Mouse (Mus musculus) thymus, adult 2 months (tissue): Measurements from ENCODE around the gene Cep126. TPM values are rescaled to one million over a fixed set of nuclear protein-coding genes. Genes with fewer than 3 reads are reported as not detected.

Experiments used
- DNase-seq: peaks from one replicate; pipeline ENCODE4 v3.0.0; 2021
- H3K27ac ChIP-seq: fragments of 200-500 bp; 2 replicates; pipeline ENCODE4 v1.5.1; 2012; ENCODE audit warnings: low read length, control low read depth; ENCODE audit not compliant: control insufficient read depth, insufficient read depth
- H3K27me3 ChIP-seq: fragments of 200-500 bp; 2 replicates; pipeline ENCODE4 v1.6.1; 2012; ENCODE audit warnings: mild to moderate bottlenecking, low read length, moderate library complexity, mixed read lengths; ENCODE audit not compliant: control insufficient read depth, insufficient read depth
- H3K36me3 ChIP-seq: fragments of 200-500 bp; 2 replicates; pipeline ENCODE4 v1.6.1; 2012; ENCODE audit warnings: mild to moderate bottlenecking, low read length, moderate library complexity; ENCODE audit not compliant: control insufficient read depth, insufficient read depth
- H3K4me1 ChIP-seq: fragments of 200-500 bp; replicated peaks from 2 replicates; pipeline ENCODE4 v1.6.1; 2012; ENCODE audit warnings: low read length; ENCODE audit not compliant: control insufficient read depth, insufficient read depth
- H3K4me3 ChIP-seq: fragments of 200-500 bp; 2 replicates; pipeline ENCODE4 v1.5.1; 2012; ENCODE audit warnings: mild to moderate bottlenecking, low read length, control low read depth, moderate library complexity; ENCODE audit not compliant: control insufficient read depth, insufficient read depth
- CTCF ChIP-seq: fragments of 200-500 bp; IDR thresholded peaks from 2 replicates; pipeline ENCODE4 v1.5.1; 2012; ENCODE audit warnings: mild to moderate bottlenecking, control low read depth, low read length, moderate library complexity, borderline replicate concordance; ENCODE audit not compliant: control insufficient read depth, poor library complexity, insufficient read depth; ENCODE audit errors: extremely low read depth
- POLR2A ChIP-seq: fragments of 200-500 bp; IDR thresholded peaks from 2 replicates; pipeline ENCODE4 v1.6.1; 2012; ENCODE audit warnings: mild to moderate bottlenecking, low read length, control low read depth, moderate library complexity; ENCODE audit not compliant: control insufficient read depth, poor library complexity, insufficient read depth; ENCODE audit errors: extremely low read depth
- WGBS: fragments of 180-500 bp; shearing (Covaris S2); methylation state at CpG from one replicate; pipeline ENCODE4 v1.1.7; 2018; 5-methylcytosine and 5-hydroxymethylcytosine counted together
- polyA plus RNA-seq: library from polyadenylated mRNA; depleted of rRNA; stranded (reverse); fragments of >200 nt; gene quantifications from 2 replicates; pipeline ENCODE4 v1.2.3, GENCODE M21; 2012; rRNA removed

The Cep126 gene
- polyA plus RNA-seq, 1 experiment = 0.92 TPM

GRCm38 (mm10) chr9:8054831-8055230, 79.3 kb downstream of the Cep126 start:
- Histone ChIP-seq H3K36me3 (no peaks in the 10 kb centered on the region), H3K4me1 (no peaks in the 10 kb centered on the region), H3K4me3 (no peak overlapping the region), H3K27ac (no peak overlapping the region), H3K27me3 (no peaks in the 10 kb centered on the region)
- TF ChIP-seq POLR2A (no peak), CTCF (no peak)
- WGBS = 7% methylated on average over 1 of the region's 1 CpGs
- no peak for DNase-seq

GRCm38 (mm10) chr9:8043044-8043387, 91.1 kb downstream of the Cep126 start:
- TF ChIP-seq POLR2A (no peak), CTCF (no peak)
- no peak overlapping the region for H3K27ac ChIP-seq

GRCm38 (mm10) chr9:8042338-8043043, 91.6 kb downstream of the Cep126 start, which contains the start of gene Cfap300:
Gene Cfap300, minus strand, starts transcription at chr9:8042823.
- TF ChIP-seq CTCF = no peak
- 0 out of 2 replicates have a peak, but pooled peaks have one; percentile 38 for TF ChIP-seq POLR2A
- H3K27ac ChIP-seq = no peak within 1 kb of the TSS

More at GRCm38 (mm10) chr9:8043044-8043387, 91.1 kb downstream of the Cep126 start:
- 6% methylated on average over 5 of the region's 5 CpGs for WGBS
- no peak overlapping the region for H3K4me3 ChIP-seq
- H3K27me3 ChIP-seq = no peaks in the 10 kb centered on the region
- H3K4me1 ChIP-seq = no peaks in the 10 kb centered on the region; the same call in 1 of the 2 replicates
- DNase-seq = no peak
- H3K36me3 ChIP-seq = no peaks in the 10 kb centered on the region

DNA sequence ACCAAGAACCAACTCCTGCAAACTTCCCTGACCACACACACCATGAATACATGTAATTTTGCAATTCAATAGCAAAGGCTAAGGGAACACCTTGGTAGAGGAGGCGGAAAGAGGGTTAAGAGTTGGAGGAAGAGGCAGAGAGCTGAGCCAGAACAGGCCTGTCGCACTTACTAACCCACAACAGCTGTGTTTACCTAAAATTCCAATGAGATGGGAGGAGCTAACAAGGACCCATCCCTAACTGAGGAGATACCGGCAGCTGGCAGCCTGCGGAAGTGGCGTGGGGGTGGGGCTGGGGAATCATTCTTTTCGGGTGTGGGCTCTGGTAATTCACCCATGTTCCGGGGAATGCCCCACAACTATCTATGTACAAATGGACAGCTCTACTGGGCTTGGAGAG, 98.5 kb downstream of the Cep126 start:
- Histone ChIP-seq H3K27me3 (no peaks in the 10 kb centered on the region), H3K4me3 (no peak overlapping the region), H3K27ac (no peak overlapping the region), H3K36me3 (no peaks in the 10 kb centered on the region), H3K4me1 (0 out of 2 replicates have a peak, but pooled peaks cover 5% of the 10 kb centered on the region)
- 61% methylated on average over 7 of the region's 7 CpGs for WGBS
- TF ChIP-seq POLR2A (no peak), CTCF (no peak)
- DNase-seq = no peak

More at GRCm38 (mm10) chr9:8042338-8043043, 91.6 kb downstream of the Cep126 start, which contains the start of gene Cfap300:
- H3K36me3 ChIP-seq = no peaks in the 10 kb centered on the region
- WGBS = 2% methylated on average over 39 of the region's 39 CpGs
- DNase-seq = peak; percentile 95
- peak within 1 kb of the TSS; percentile 88 for H3K4me3 ChIP-seq
- no peaks in the 10 kb centered on the region; the same call in 1 of the 2 replicates for H3K4me1 ChIP-seq
- no peaks in the 10 kb centered on the region for H3K27me3 ChIP-seq

GRCm38 (mm10) chr9:8035091-8035490, 99.0 kb downstream of the Cep126 start:
- Histone ChIP-seq H3K4me1 (0 out of 2 replicates have a peak, but pooled peaks cover 5% of the 10 kb centered on the region), H3K4me3 (no peak overlapping the region), H3K27ac (no peak overlapping the region), H3K27me3 (no peaks in the 10 kb centered on the region), H3K36me3 (no peaks in the 10 kb centered on the region)
- 86% methylated on average over 4 of the region's 4 CpGs for WGBS
- DNase-seq = no peak
- TF ChIP-seq CTCF (no peak), POLR2A (no peak)

GRCm38 (mm10) chr9:8034143-8034542, 100.0 kb downstream of the Cep126 start:
- DNase-seq = no peak
- Histone ChIP-seq H3K4me1 (0 out of 2 replicates have a peak, but pooled peaks cover 5% of the 10 kb centered on the region), H3K36me3 (no peaks in the 10 kb centered on the region), H3K27me3 (no peaks in the 10 kb centered on the region), H3K4me3 (no peak overlapping the region), H3K27ac (no peak overlapping the region)
- WGBS = 91% methylated on average over 1 of the region's 1 CpGs
- no peak for TF ChIP-seq POLR2A
- TF ChIP-seq CTCF = no peak

- H3K4me1 ChIP-seq = 0 out of 2 replicates have a peak, but pooled peaks cover 5% of the 10 kb centered on the region
- H3K27me3 ChIP-seq = no peaks in the 10 kb centered on the region
- H3K4me3 ChIP-seq = no peak overlapping the region
- H3K27ac ChIP-seq = no peak overlapping the region
- no peaks in the 10 kb centered on the region for H3K36me3 ChIP-seq
- TF ChIP-seq CTCF = no peak
- no peak for TF ChIP-seq POLR2A
- DNase-seq = no peak
- WGBS = 93% methylated on average over 5 of the region's 5 CpGs
Measured at GRCm38 (mm10) chr9:8032847-8033246, 101.2 kb downstream of the Cep126 start.

Other genes with a start within 250 kb of the Cep126 start
- 13.3 and 14.4 TPM in 2 replicates for gene Yap1, start 129.7 kb downstream of the Cep126 start, polyA plus RNA-seq
- 0.62 and 0.93 TPM in 2 replicates for gene Cfap300, start 91.5 kb downstream of the Cep126 start, polyA plus RNA-seq